Mouse (Mus musculus) heart, embryonic 11.5 days (tissue): ENCODE measurements at regions not wholly inside any gene's neighbourhood (a gene's known extent, or its start where the extent isn't known, plus 50 kb on each side); places are given as distances from the start of the nearest gene placed in this dataset.
A peak's percentile ranks its signal among the peaks of the same experiment; 100 is the strongest.

ENCODE experiments used
- ATAC-seq: fragments of 200-750 bp; cut with Nextera tagmentation; replicated peaks from 2 replicates; pipeline ENCODE4 v1.8.0; 2017; ENCODE audit warnings: moderate library complexity; ENCODE audit not compliant: insufficient number of reproducible peaks, low FRiP score, low TSS enrichment
- H3K27ac ChIP-seq: fragments of 300-500 bp; sonication (generic); 2 replicates; pipeline ENCODE4 v1.5.1; 2014; ENCODE audit warnings: mild to moderate bottlenecking, low read depth, low read length
- H3K27me3 ChIP-seq: fragments of 300-500 bp; sonication (generic); 2 replicates; pipeline ENCODE4 v1.6.1; 2014; ENCODE audit warnings: mild to moderate bottlenecking, low read length, mixed read lengths; ENCODE audit not compliant: control insufficient read depth, insufficient read depth
- H3K36me3 ChIP-seq: fragments of 300-500 bp; sonication (generic); 2 replicates; pipeline ENCODE4 v1.6.1; 2014; ENCODE audit warnings: mild to moderate bottlenecking, low read length, moderate library complexity, mixed read lengths; ENCODE audit not compliant: control insufficient read depth, insufficient read depth
- H3K4me1 ChIP-seq: fragments of 300-500 bp; sonication (generic); 2 replicates; pipeline ENCODE4 v1.6.1; 2014; ENCODE audit warnings: low read length; ENCODE audit not compliant: control insufficient read depth, insufficient read depth
- H3K4me2 ChIP-seq: fragments of 300-500 bp; sonication (generic); 2 replicates; pipeline ENCODE4 v1.6.1; 2014; ENCODE audit warnings: mild to moderate bottlenecking, moderate library complexity
- H3K4me3 ChIP-seq: fragments of 300-500 bp; sonication (generic); 2 replicates; pipeline ENCODE4 v1.5.1; 2014; ENCODE audit warnings: low read depth, low read length
- H3K9ac ChIP-seq: fragments of 300-500 bp; sonication (generic); 2 replicates; pipeline ENCODE4 v1.6.1; 2014; ENCODE audit warnings: mild to moderate bottlenecking, low read depth, low read length, moderate library complexity
- H3K9me3 ChIP-seq: fragments of 300-500 bp; sonication (generic); replicated peaks from 2 replicates; pipeline ENCODE4 v1.6.1; 2016; ENCODE audit warnings: low read length; ENCODE audit not compliant: control insufficient read depth
- WGBS: fragments of 180-500 bp; shearing (Covaris S2); extraction: QIAGEN DNeasy Blood & Tissue Kit; methylation state at CpG from one replicate; pipeline ENCODE4 v1.1.7; 2014; ENCODE audit not compliant: insufficient replicate concordance; 5-methylcytosine and 5-hydroxymethylcytosine counted together

- 81% methylated on average over 12 of the region's 12 CpGs for WGBS
- ATAC-seq, result no peak
- no peaks in the 10 kb centered on the region for H3K36me3 ChIP-seq
- no peaks in the 10 kb centered on the region for H3K4me1 ChIP-seq
- no peaks in the 10 kb centered on the region for H3K9me3 ChIP-seq
- peaks cover 2% of the 10 kb centered on the region; the same call in 1 of the 2 replicates for H3K27me3 ChIP-seq
- no peak overlapping the region for H3K27ac ChIP-seq
- no peak overlapping the region for H3K4me2 ChIP-seq
- H3K9ac ChIP-seq, result no peak overlapping the region
- no peak overlapping the region for H3K4me3 ChIP-seq
Measured at GRCm38 (mm10) chr3:52607379-52608085, 339.4 kb downstream of the Foxo1 start.

GRCm38 (mm10) chr3:52605261-52605771 lies 337.2 kb downstream of the Foxo1 start:
- Histone ChIP-seq H3K4me2 (no peak overlapping the region), H3K9me3 (no peaks in the 10 kb centered on the region), H3K9ac (no peak overlapping the region), H3K36me3 (no peaks in the 10 kb centered on the region), H3K4me3 (no peak overlapping the region), H3K27me3 (peaks cover 2% of the 10 kb centered on the region; the same call in 1 of the 2 replicates), H3K27ac (no peak overlapping the region), H3K4me1 (0 out of 2 replicates have a peak, but pooled peaks cover 2% of the 10 kb centered on the region)
- ATAC-seq, result no peak
- WGBS, result 57% methylated on average over 6 of the region's 6 CpGs

- ATAC-seq, result 0 out of 2 replicates have a peak, but pooled peaks have one; percentile 31
- Histone ChIP-seq H3K9ac (no peak overlapping the region), H3K27ac (no peak overlapping the region), H3K9me3 (no peaks in the 10 kb centered on the region), H3K36me3 (no peaks in the 10 kb centered on the region), H3K4me1 (0 out of 2 replicates have a peak, but pooled peaks cover 2% of the 10 kb centered on the region), H3K4me2 (no peak overlapping the region), H3K27me3 (peaks cover 2% of the 10 kb centered on the region; the same call in 1 of the 2 replicates), H3K4me3 (no peak overlapping the region)
- WGBS, result 42% methylated on average over 8 of the region's 8 CpGs
Measured at GRCm38 (mm10) chr3:52603244-52603704, 335.1 kb downstream of the Foxo1 start.

GRCm38 (mm10) chr3:52601011-52601745 lies 333.0 kb downstream of the Foxo1 start:
- WGBS, result 83% methylated on average over 21 of the region's 21 CpGs
- no peaks in the 10 kb centered on the region for H3K27me3 ChIP-seq
- no peak overlapping the region for H3K9ac ChIP-seq
- ATAC-seq, result no peak
- H3K36me3 ChIP-seq, result no peaks in the 10 kb centered on the region
- 0 out of 2 replicates have a peak, but pooled peaks cover 2% of the 10 kb centered on the region for H3K4me1 ChIP-seq
- no peak overlapping the region for H3K4me2 ChIP-seq
- H3K9me3 ChIP-seq, result no peaks in the 10 kb centered on the region
- no peak overlapping the region for H3K27ac ChIP-seq
- H3K4me3 ChIP-seq, result no peak overlapping the region

- 77% methylated on average over 13 of the region's 13 CpGs for WGBS
- no peak overlapping the region for H3K27ac ChIP-seq
- H3K9me3 ChIP-seq, result no peaks in the 10 kb centered on the region
- H3K36me3 ChIP-seq, result no peaks in the 10 kb centered on the region
- no peaks in the 10 kb centered on the region for H3K27me3 ChIP-seq
- no peak overlapping the region for H3K4me2 ChIP-seq
- H3K9ac ChIP-seq, result no peak overlapping the region
- H3K4me1 ChIP-seq, result 0 out of 2 replicates have a peak, but pooled peaks cover 2% of the 10 kb centered on the region
- no peak overlapping the region for H3K4me3 ChIP-seq
- no peak for ATAC-seq
Measured at GRCm38 (mm10) chr3:52600581-52600980, 332.4 kb downstream of the Foxo1 start.

GRCm38 (mm10) chr3:52600146-52600545 lies 332.0 kb downstream of the Foxo1 start:
- H3K4me3 ChIP-seq, result no peak overlapping the region
- H3K9me3 ChIP-seq, result no peaks in the 10 kb centered on the region
- H3K9ac ChIP-seq, result no peak overlapping the region
- no peaks in the 10 kb centered on the region for H3K36me3 ChIP-seq
- no peak for ATAC-seq
- H3K4me1 ChIP-seq, result 0 out of 2 replicates have a peak, but pooled peaks cover 2% of the 10 kb centered on the region
- no peaks in the 10 kb centered on the region for H3K27me3 ChIP-seq
- WGBS, result 76% methylated on average over 4 of the region's 4 CpGs
- no peak overlapping the region for H3K4me2 ChIP-seq
- no peak overlapping the region for H3K27ac ChIP-seq

GRCm38 (mm10) chr3:52586418-52586817 lies 318.3 kb downstream of the Foxo1 start:
- Histone ChIP-seq H3K4me2 (no peak overlapping the region), H3K9ac (no peak overlapping the region), H3K27me3 (no peaks in the 10 kb centered on the region), H3K4me1 (no peaks in the 10 kb centered on the region), H3K9me3 (no peaks in the 10 kb centered on the region), H3K4me3 (no peak overlapping the region), H3K27ac (no peak overlapping the region), H3K36me3 (no peaks in the 10 kb centered on the region)
- 84% methylated on average over 4 of the region's 4 CpGs for WGBS
- ATAC-seq, result no peak

GRCm38 (mm10) chr3:52579917-52580316 lies 311.8 kb downstream of the Foxo1 start:
- H3K4me2 ChIP-seq, result no peak overlapping the region
- no peaks in the 10 kb centered on the region for H3K36me3 ChIP-seq
- ATAC-seq, result no peak
- no peak overlapping the region for H3K4me3 ChIP-seq
- H3K4me1 ChIP-seq, result no peaks in the 10 kb centered on the region
- WGBS, result 70% methylated on average over 3 of the region's 3 CpGs
- H3K27ac ChIP-seq, result no peak overlapping the region
- no peaks in the 10 kb centered on the region for H3K9me3 ChIP-seq
- no peaks in the 10 kb centered on the region for H3K27me3 ChIP-seq
- H3K9ac ChIP-seq, result no peak overlapping the region
